Mouse (Mus musculus): ENCODE results near the gene Tbx19. TPM values are rescaled to one million over a fixed set of nuclear protein-coding genes. Genes with fewer than 3 reads are reported as not detected.

Tbx19 gene
- polyA plus RNA-seq, 1 experiment = not detected

DNA sequence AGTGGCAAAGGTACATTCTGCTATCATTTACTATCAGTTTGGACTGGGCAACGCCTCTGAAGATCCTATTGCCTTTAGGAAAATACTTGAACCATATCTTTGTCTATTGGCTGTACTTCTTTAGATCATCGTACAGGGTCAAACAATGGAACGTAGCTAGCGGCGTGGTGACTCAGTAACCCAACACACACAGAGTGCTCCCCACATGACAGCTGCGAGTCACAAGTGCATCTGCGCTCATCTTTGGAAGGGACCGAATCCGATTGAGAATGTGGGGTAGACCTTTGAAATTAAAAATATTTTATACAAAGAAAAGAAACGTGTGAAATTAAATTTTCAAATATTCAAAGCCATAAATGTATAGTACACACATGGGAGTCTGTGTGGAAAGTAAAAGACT is 1.7 kb downstream of the Tbx19 start:
- H3K4me3 ChIP-seq (ENCODE audit: low read depth, low read length) = no peak overlapping the region
- H3K9ac ChIP-seq (ENCODE audit: low read depth, poor library complexity, severe bottlenecking) = no peak overlapping the region
- H3K36me3 ChIP-seq (ENCODE audit: control insufficient read depth, insufficient read depth, low read length, poor library complexity, severe bottlenecking) = no peaks in the 10 kb centered on the region
- TF ChIP-seq CTCF (IDR thresholded peaks at IDR 0.05; ENCODE audit: low read depth, low read length) (no peak), POLR2A (IDR thresholded peaks at IDR 0.05; ENCODE audit: insufficient read depth, low read length) (no peak), EP300 (IDR thresholded peaks at IDR 0.05; ENCODE audit: insufficient read depth, low read depth, low read length) (no peak)
- H3K9me3 ChIP-seq (replicated peaks; ENCODE audit: control insufficient read depth, insufficient read depth, low read length, poor library complexity, severe bottlenecking) = 0 out of 2 replicates have a peak, but pooled peaks cover 3% of the 10 kb centered on the region
- no peaks in the 10 kb centered on the region for H3K4me1 ChIP-seq (ENCODE audit: control insufficient read depth, insufficient read depth, low read length)
- H3K27ac ChIP-seq (ENCODE audit: insufficient read depth, low read length) = no peak overlapping the region
- H3K27me3 ChIP-seq (ENCODE audit: control insufficient read depth, insufficient read depth, low read length, poor library complexity, severe bottlenecking) = no peaks in the 10 kb centered on the region

DNA sequence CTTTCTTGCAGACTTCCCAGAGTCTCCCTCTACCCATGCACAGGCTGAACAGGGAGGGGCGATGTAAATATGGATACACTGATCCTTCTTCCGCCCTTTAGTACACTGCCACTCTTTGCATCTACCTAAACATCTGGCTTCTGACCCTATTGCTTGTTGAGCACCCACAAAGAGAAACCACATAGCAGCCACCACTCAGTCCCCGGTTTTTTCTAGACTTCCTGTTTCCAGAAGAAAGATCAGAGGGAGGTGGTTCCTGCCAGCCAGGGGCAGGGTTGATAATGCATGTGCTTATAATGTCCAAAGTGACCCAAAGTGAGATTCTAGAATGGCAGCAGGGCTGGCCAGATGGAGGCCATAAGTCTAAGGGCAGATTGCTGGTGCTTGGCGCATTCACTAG is 6.4 kb downstream of the Tbx19 start:
- TF ChIP-seq CTCF (IDR thresholded peaks at IDR 0.05; ENCODE audit: low read depth, low read length) (no peak), POLR2A (IDR thresholded peaks at IDR 0.05; ENCODE audit: insufficient read depth, low read length) (no peak), EP300 (IDR thresholded peaks at IDR 0.05; ENCODE audit: insufficient read depth, low read depth, low read length) (no peak)
- no peaks in the 10 kb centered on the region; the same call in 1 of the 2 replicates for H3K27me3 ChIP-seq (ENCODE audit: control insufficient read depth, insufficient read depth, low read length, poor library complexity, severe bottlenecking)
- H3K4me1 ChIP-seq (ENCODE audit: control insufficient read depth, insufficient read depth, low read length) = no peaks in the 10 kb centered on the region
- H3K27ac ChIP-seq (ENCODE audit: insufficient read depth, low read length) = no peak overlapping the region
- H3K9ac ChIP-seq (ENCODE audit: low read depth, poor library complexity, severe bottlenecking) = no peak overlapping the region
- no peaks in the 10 kb centered on the region for H3K36me3 ChIP-seq (ENCODE audit: control insufficient read depth, insufficient read depth, low read length, poor library complexity, severe bottlenecking)
- H3K9me3 ChIP-seq (replicated peaks; ENCODE audit: control insufficient read depth, insufficient read depth, low read length, poor library complexity, severe bottlenecking) = no peaks in the 10 kb centered on the region
- no peak overlapping the region for H3K4me3 ChIP-seq (ENCODE audit: low read depth, low read length)

DNA sequence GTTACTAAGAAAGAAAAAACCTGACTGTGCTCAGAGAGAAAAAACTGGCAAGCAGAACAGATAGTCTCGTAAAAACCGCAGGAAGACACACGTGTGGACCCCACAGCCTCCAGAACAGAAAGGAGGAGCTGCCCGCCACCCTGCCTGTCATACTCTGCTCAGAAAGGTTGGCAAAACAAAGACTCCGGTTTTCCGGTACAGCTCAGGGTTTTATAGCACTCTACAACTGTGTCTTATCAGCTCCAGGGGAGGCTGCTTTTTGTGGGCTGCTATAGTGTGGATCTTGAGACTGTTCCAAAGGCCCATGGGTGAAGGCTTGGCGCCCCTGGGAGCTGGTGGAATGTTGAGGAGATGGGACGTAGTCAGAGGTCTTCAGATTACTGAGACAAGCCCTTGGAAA is 9.4 kb downstream of the Tbx19 start:
- H3K27ac ChIP-seq (ENCODE audit: insufficient read depth, low read length) = no peak overlapping the region
- H3K9ac ChIP-seq (ENCODE audit: low read depth, poor library complexity, severe bottlenecking) = no peak overlapping the region
- no peaks in the 10 kb centered on the region for H3K9me3 ChIP-seq (replicated peaks; ENCODE audit: control insufficient read depth, insufficient read depth, low read length, poor library complexity, severe bottlenecking)
- TF ChIP-seq EP300 (IDR thresholded peaks at IDR 0.05; ENCODE audit: insufficient read depth, low read depth, low read length) (no peak), CTCF (IDR thresholded peaks at IDR 0.05; ENCODE audit: low read depth, low read length) (no peak), POLR2A (IDR thresholded peaks at IDR 0.05; ENCODE audit: insufficient read depth, low read length) (no peak)
- no peaks in the 10 kb centered on the region for H3K4me1 ChIP-seq (ENCODE audit: control insufficient read depth, insufficient read depth, low read length)
- H3K27me3 ChIP-seq (ENCODE audit: control insufficient read depth, insufficient read depth, low read length, poor library complexity, severe bottlenecking) = no peaks in the 10 kb centered on the region; the same call in 1 of the 2 replicates
- H3K4me3 ChIP-seq (ENCODE audit: low read depth, low read length) = no peak overlapping the region
- no peaks in the 10 kb centered on the region for H3K36me3 ChIP-seq (ENCODE audit: control insufficient read depth, insufficient read depth, low read length, poor library complexity, severe bottlenecking)

DNA sequence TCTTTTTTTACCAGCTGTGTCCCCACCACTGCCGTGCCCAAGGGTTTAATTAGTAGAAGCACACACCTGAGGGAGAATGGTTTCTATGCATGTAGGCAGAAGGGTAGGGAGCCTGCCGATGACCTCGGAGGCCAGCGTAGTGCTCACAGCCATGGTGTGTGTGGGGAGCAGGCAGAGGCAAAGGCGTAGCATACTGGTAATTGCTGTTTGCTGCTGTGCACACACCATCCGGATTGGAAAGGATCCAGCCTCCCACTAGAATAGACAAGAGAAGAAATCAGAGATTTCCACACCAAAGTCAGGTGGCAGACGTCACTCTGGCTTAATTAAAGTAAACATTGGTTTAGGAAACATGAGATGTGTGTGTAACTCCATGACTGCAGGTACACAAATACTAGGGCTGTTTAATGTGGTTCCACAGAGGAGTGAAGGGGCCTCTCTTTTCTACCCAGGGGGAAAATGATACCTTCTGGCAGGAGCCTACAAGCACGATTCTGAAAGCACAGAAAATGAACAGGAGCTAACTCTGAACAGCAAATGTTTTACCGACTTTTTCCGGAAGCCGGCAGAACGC is 18.1 kb downstream of the Tbx19 start:
- H3K9me3 ChIP-seq (replicated peaks; ENCODE audit: control insufficient read depth, insufficient read depth, low read length, poor library complexity, severe bottlenecking) = no peaks in the 10 kb centered on the region
- no peaks in the 10 kb centered on the region for H3K27me3 ChIP-seq (ENCODE audit: control insufficient read depth, insufficient read depth, low read length, poor library complexity, severe bottlenecking)
- no peaks in the 10 kb centered on the region for H3K36me3 ChIP-seq (ENCODE audit: control insufficient read depth, insufficient read depth, low read length, poor library complexity, severe bottlenecking)
- no peaks in the 10 kb centered on the region for H3K4me1 ChIP-seq (ENCODE audit: control insufficient read depth, insufficient read depth, low read length)
- H3K27ac ChIP-seq (ENCODE audit: insufficient read depth, low read length) = no peak overlapping the region
- no peak for TF ChIP-seq EP300 (IDR thresholded peaks at IDR 0.05; ENCODE audit: insufficient read depth, low read depth, low read length)
- no peak for TF ChIP-seq POLR2A (IDR thresholded peaks at IDR 0.05; ENCODE audit: insufficient read depth, low read length)
- no peak for TF ChIP-seq CTCF (IDR thresholded peaks at IDR 0.05; ENCODE audit: low read depth, low read length)
- no peak overlapping the region for H3K9ac ChIP-seq (ENCODE audit: low read depth, poor library complexity, severe bottlenecking)
- no peak overlapping the region for H3K4me3 ChIP-seq (ENCODE audit: low read depth, low read length)

DNA sequence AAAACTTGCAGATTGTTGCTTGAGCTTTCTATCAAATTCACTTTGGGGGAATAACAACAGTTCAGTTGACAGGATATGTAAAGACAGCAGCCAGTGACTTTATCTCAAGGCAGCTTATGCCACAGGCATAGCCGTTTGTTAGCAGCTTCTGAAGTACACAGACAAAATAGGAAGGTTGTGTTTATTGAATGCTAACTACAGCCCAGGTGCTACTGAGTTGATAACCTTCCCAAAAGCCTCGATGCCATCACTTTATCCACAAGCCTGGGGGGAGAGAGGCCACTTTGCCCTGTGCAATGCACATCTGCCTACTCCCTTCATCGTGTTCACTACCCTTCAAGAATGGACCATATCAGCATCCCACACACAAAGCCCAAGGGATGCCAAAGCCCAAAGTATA is 20.3 kb downstream of the Tbx19 start:
- Histone ChIP-seq H3K4me3 (ENCODE audit: low read depth, low read length) (no peak overlapping the region), H3K27me3 (ENCODE audit: control insufficient read depth, insufficient read depth, low read length, poor library complexity, severe bottlenecking) (no peaks in the 10 kb centered on the region), H3K9ac (ENCODE audit: low read depth, poor library complexity, severe bottlenecking) (no peak overlapping the region), H3K36me3 (ENCODE audit: control insufficient read depth, insufficient read depth, low read length, poor library complexity, severe bottlenecking) (no peaks in the 10 kb centered on the region), H3K27ac (ENCODE audit: insufficient read depth, low read length) (no peak overlapping the region), H3K4me1 (ENCODE audit: control insufficient read depth, insufficient read depth, low read length) (no peaks in the 10 kb centered on the region), H3K9me3 (replicated peaks; ENCODE audit: control insufficient read depth, insufficient read depth, low read length, poor library complexity, severe bottlenecking) (no peaks in the 10 kb centered on the region)
- TF ChIP-seq POLR2A (IDR thresholded peaks at IDR 0.05; ENCODE audit: insufficient read depth, low read length) (no peak), CTCF (IDR thresholded peaks at IDR 0.05; ENCODE audit: low read depth, low read length) (no peak), EP300 (IDR thresholded peaks at IDR 0.05; ENCODE audit: insufficient read depth, low read depth, low read length) (no peak)

DNA sequence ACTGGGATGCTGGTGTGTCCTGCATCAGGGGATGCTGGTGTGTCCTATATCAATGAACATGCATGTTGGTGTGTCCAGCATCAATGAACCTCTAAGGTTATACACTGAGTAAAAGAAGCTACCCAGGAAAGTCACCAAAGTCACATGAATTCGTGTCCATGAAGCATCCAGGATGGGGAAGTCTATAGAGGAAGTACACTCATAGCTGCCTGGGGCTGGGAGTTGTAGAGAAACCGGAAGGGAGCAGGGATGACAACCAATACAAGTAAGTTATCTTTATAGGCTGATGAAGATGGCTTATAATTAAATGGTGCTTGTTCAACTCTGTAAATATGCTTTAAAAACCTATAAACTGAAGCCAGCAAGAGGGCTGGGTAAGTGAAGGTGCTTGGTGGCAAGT is 26.7 kb downstream of the Tbx19 start:
- no peak overlapping the region for H3K27ac ChIP-seq (ENCODE audit: insufficient read depth, low read length)
- no peak overlapping the region for H3K9ac ChIP-seq (ENCODE audit: low read depth, poor library complexity, severe bottlenecking)
- no peaks in the 10 kb centered on the region for H3K27me3 ChIP-seq (ENCODE audit: control insufficient read depth, insufficient read depth, low read length, poor library complexity, severe bottlenecking)
- no peaks in the 10 kb centered on the region for H3K4me1 ChIP-seq (ENCODE audit: control insufficient read depth, insufficient read depth, low read length)
- no peak overlapping the region for H3K4me3 ChIP-seq (ENCODE audit: low read depth, low read length)
- no peaks in the 10 kb centered on the region for H3K9me3 ChIP-seq (replicated peaks; ENCODE audit: control insufficient read depth, insufficient read depth, low read length, poor library complexity, severe bottlenecking)
- TF ChIP-seq CTCF (IDR thresholded peaks at IDR 0.05; ENCODE audit: low read depth, low read length) (no peak), EP300 (IDR thresholded peaks at IDR 0.05; ENCODE audit: insufficient read depth, low read depth, low read length) (no peak), POLR2A (IDR thresholded peaks at IDR 0.05; ENCODE audit: insufficient read depth, low read length) (no peak)
- no peaks in the 10 kb centered on the region for H3K36me3 ChIP-seq (ENCODE audit: control insufficient read depth, insufficient read depth, low read length, poor library complexity, severe bottlenecking)
